Mouse (Mus musculus) heart, postnatal 0 days (tissue): ENCODE measurements around the gene Tmem129.

ENCODE experiments used
- CTCF ChIP-seq: IDR thresholded peaks from 2 replicates; pipeline ENCODE4 v1.5.1; 2016; ENCODE audit warnings: antibody characterized with exemption, control low read depth, low read depth
- EP300 ChIP-seq: IDR thresholded peaks from 2 replicates; pipeline ENCODE4 v1.6.1; 2016; ENCODE audit warnings: antibody characterized with exemption, low read depth

DNA sequence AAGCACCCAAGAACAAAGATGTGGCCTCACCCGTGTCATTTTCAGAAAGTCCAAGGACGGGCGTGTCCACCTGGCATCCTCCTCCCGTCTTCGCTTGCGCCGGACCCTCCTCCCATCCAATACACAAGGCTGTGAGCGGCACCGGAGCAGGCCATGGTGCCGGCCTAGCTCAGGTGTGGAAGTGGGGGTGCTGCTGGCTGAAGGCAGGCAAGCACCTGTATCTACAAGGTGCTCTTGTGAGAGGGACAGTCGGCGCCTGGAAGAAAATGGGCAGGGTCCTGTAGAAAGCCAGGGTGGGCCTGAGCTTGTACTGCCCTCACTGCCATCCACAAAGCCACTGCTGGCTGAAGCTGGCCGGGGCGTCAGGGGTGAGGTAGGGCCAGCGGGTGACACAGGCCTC lies 50.8 kb downstream of the Tmem129 start:
- no peak for TF ChIP-seq EP300
- TF ChIP-seq CTCF = no peak
